Mouse (Mus musculus) common myeloid progenitor, adult 5-6 weeks (primary cell): Measurements from ENCODE around the gene Gjb4. TPM values are rescaled to one million over a fixed set of nuclear protein-coding genes. Genes with fewer than 3 reads are reported as not detected.

Source experiments
- ATAC-seq: replicated peaks from 2 replicates; pipeline ENCODE4 v1.8.0; 2016; ENCODE audit warnings: low read depth, mild to moderate bottlenecking, moderate TSS enrichment, inconsistent platforms; ENCODE audit not compliant: poor library complexity, severe bottlenecking
- total RNA-seq: library from RNA; stranded (forward); fragments of 200-1000, 187-1606 nt; gene quantifications from 2 replicates; pipeline ENCODE4 v1.2.3, GENCODE M21; 2017

The Gjb4 gene
- total RNA-seq, result not detected in 2 replicates

- no peak for ATAC-seq
Observed at GRCm38 (mm10) chr4:127353951-127354438, at the start of gene Gjb4. Gene Gjb4, minus strand, starts transcription at chr4:127354081.

- no peak for ATAC-seq
Observed at GRCm38 (mm10) chr4:127402614-127403013, 48.7 kb upstream of the Gjb4 start.

- no peak for ATAC-seq
Observed at GRCm38 (mm10) chr4:127402166-127402565, 48.3 kb upstream of the Gjb4 start.

- no peak for ATAC-seq
Observed at GRCm38 (mm10) chr4:127400165-127401145, 46.6 kb upstream of the Gjb4 start.

DNA sequence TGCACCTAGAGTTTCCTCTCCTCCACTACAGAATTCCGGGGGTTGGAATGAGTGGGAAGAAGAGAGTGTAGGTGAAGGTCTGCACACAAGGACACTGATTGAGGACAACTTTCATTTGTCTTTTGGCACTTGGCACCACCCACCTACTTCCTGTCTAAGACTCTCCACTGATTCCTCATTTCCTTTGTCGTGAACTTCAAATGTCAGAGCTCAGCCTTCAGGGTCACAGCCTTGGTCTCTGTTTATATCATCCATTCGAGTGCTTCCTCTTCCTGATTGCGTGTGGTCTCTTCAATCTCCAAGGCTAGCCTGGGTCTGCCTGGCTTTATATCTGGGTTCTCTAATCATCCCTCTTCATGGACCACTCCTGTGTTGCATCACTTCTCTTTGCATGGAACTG is 41.7 kb upstream of the Gjb4 start:
- no peak for ATAC-seq

DNA sequence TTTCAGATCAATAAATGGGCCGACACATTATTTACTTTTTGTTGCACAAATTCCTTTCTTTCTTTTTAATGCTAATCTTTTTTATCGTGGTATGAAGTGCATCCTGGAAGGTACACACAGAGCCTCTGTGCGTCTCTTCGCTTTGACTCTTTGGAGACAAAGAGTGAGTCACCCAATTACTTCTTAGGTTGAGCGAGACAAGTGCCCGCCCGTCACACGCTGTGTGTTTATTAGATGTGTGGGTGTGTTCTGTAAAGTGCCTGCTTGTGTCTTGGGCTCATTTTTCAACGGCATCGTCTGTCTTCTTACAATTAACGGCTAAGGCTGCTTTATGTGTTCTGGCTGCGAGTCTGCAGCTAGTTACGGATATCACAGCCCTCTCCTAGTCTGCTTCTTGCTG is 35.8 kb upstream of the Gjb4 start:
- no peak for ATAC-seq

- 0 out of 2 replicates have a peak, but pooled peaks have one; percentile 52 for ATAC-seq
Observed at GRCm38 (mm10) chr4:127377344-127377743, 23.5 kb upstream of the Gjb4 start.

- ATAC-seq, result no peak
Observed at GRCm38 (mm10) chr4:127375541-127376177, 21.8 kb upstream of the Gjb4 start.

DNA sequence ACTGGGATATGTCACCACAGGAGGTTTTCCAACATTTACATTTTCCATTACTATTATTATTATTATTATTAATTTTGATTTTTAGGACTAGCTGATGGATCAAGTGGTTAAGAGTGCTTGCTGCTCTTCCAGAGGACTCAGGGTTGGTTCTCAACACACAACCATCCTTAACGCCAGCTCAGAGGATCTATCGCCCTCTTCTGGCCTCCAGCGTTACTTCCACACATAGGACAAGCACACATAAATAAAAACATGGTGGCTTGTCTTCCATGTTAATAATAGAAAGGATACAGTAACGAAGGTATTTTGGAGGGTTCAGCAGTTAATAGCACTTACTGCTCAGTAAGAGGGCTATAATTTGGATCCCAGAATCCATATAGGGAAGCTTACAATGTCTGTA is 20.8 kb upstream of the Gjb4 start:
- no peak for ATAC-seq

DNA sequence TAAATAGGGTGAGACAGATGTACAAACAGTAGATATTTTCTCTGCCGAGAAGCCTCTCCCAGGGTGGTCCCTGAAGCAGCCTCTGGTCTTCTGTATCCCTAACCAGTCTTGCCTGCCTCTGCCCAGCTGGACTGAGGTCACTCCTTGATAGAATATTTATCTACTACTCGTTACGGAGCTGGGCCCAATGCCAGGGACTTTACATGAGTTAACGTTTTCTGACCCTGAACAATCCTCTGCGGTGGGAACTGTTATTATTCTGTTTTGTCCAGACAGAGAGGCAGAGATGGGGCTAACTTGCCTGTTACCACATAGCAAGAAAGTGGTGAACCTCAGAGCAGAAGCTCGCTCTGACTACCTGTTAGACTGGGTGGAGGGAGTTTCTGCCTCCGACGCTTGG is 19.6 kb upstream of the Gjb4 start:
- no peak for ATAC-seq

DNA sequence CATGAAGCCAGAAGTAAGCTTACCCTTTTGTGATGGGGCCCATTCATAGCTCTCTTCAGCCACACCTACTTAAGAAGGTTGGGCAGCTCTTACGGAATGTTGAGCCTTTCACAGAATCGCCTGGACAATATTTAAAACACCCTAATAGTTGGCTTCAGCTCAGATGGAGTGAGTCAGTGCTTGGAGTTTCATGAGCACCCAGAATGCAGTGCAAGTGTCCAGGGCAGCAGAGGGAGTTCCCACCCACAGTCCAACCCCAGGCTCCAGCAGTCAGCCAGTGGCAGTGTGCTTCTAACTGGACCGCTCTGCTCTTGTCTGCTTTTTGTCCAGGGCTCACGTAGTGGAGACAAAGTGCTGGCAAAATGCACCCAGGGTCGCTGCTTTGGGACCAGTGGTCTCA is 17.7 kb upstream of the Gjb4 start:
- no peak for ATAC-seq

GRCm38 (mm10) chr4:127370447-127370846 is 16.6 kb upstream of the Gjb4 start:
- ATAC-seq, result no peak

DNA sequence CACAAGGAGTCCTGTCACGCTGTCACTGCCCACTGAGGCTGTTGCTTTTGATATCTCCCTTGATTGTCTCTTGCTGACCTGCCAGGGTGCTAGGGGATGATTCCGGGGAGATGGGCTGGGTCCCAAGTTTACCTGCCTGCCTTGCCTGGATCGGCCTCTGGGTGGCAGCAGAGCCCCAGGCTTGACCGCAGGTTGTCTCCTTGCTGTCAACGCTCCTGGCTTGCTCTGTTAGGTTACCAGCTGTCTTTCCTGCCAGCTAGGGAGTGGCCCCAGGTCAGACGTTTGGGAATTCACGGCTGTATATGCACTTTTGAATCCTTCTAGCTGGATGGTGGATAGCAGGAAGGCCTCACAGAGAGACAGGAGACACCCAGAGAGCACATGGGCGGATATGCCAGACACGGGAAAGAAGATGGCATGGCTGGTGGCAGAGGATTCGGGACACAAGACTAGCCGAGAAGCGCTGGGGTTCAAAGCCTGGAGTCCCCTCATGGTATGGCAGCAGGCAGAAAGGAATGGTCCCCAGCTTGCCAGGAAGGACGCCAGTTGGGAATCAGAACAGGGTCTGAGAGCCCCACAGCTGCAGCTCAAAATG is 14.6 kb upstream of the Gjb4 start:
- peak; percentile 89 for ATAC-seq

DNA sequence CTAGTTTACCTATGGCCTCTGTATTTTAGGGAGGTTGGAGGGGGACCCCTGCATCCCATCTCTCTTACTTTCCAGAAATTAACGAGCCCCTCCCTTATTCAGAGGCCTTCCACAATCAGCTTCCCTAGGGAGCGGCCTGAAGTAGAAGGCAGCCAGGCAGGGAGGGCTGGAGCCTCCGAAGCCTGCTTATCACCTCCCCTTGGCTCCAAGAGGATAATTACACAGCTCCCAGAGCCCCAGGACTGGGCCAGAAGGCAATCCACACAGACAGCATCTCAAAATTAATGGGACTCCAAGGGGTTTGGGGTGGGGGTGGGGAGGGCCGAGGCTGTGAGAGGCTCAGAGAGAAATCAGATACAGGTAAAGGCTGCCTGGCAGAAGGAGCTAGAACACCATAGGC is 12.0 kb upstream of the Gjb4 start:
- ATAC-seq, result no peak

GRCm38 (mm10) chr4:127365433-127365832 is 11.6 kb upstream of the Gjb4 start:
- no peak for ATAC-seq

DNA sequence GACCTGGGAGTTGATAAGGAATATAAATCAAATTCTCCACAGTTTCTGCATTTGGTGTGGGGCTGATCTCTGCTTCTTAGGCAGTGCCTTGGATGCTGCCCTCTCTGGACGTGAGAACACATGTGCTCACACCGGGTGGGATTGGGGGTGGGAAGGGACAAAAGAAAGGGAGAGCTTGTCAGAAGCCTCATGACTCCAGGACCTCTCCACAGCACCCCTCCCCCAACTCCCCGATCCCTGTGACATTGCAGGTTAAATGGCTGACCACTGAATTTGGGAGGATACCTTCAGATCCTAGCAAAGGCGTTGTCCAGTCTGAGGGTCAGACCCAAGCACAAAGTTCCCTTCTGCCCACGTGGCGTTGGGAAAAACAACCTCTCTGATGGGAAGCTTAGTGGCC is 10.6 kb upstream of the Gjb4 start:
- ATAC-seq, result no peak

DNA sequence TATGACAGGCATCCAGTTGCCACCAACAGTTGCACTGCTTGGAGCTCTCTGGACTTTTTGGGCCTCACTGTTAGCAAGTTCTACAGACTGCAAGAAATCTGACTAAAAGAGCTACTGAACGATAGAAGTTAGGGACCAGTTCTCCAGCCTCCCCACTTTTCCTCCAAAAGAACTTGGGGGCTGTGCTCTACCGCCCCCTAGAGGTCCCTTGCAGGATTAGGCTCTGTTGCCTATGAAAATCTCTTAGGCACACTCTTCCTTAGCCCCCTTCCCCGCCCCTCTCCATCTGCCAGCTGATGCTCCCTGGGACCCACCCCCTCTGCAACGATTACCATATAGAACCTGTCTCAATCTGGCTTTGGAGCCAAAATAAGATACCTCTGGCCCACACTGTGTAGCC is 9.4 kb upstream of the Gjb4 start:
- 0 out of 2 replicates have a peak, but pooled peaks have one; percentile 24 for ATAC-seq

DNA sequence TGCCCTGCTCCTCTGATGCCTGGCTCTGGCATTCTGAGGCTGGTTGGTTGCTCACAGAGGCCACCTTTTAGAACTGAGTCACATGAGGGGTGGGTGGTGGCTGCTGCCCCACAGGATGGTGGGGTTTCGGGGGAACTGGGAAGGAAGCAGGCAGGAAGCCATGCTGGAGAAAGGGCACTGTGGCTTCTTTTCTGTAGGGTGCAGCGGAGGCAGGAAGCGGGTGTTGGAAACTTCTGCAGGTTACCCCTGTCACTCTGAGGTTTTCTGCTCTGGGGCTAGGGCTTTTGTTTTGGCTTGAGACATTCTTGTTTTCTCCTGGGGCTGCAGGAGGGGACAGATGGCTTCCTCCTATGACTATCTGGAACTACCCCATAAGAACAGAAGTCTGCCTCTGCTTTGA is 8.6 kb upstream of the Gjb4 start:
- peak; percentile 86 for ATAC-seq

DNA sequence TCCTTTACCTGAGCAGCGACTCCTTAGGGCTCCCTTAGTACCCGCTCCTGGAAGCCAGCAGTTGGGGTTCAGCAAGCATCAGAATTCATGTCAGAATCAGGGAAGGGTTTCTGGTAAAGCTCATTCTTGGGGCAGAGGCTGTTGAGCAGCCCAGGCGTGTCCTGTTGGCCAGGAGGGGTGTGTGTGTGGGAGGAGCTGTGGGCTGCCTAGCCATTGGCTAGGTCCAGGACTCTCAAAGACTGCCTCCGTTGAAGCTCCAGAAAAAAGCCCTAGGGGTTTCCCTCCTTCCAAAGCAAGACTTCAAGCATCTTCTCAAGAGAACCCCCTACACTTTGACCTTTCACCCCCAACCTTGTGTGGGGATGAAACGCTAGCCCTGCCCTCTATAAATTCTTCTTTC is 4.1 kb upstream of the Gjb4 start, which contains the start of gene Gjb5:
TSS of gene Gjb5 (minus strand) at position 164 of the 400 bp plus-strand sequence.
- no peak for ATAC-seq
